Mouse (Mus musculus) spleen, adult 2 months (tissue): ENCODE measurements around the gene Cdx2. TPM values are rescaled to one million over a fixed set of nuclear protein-coding genes. Genes with fewer than 3 reads are reported as not detected.

ENCODE experiments used
- DNase-seq, 2 experiments: peaks; one replicate each; pipeline versions ENCODE4 v3.0.0 to v3.0.0-alpha.2; 2012 to 2021; ENCODE audit warnings: low spot score in 2 of 2, low read depth in 1 of 2
- H3K27ac ChIP-seq: fragments of 200-500 bp; 2 replicates; pipeline ENCODE4 v1.5.1; 2012; ENCODE audit warnings: low read length, inconsistent platforms; ENCODE audit not compliant: insufficient read depth
- H3K27me3 ChIP-seq: fragments of 200-500 bp; 2 replicates; pipeline ENCODE4 v1.6.1; 2012; ENCODE audit warnings: mild to moderate bottlenecking, moderate library complexity, low read length, inconsistent platforms; ENCODE audit not compliant: control insufficient read depth, insufficient read depth
- H3K36me3 ChIP-seq: fragments of 200-500 bp; 2 replicates; pipeline ENCODE4 v1.6.1; 2012; ENCODE audit warnings: mild to moderate bottlenecking, low read length, inconsistent platforms; ENCODE audit not compliant: control insufficient read depth, insufficient read depth
- H3K4me1 ChIP-seq: fragments of 200-500 bp; 2 replicates; pipeline ENCODE4 v1.6.1; 2011; ENCODE audit warnings: inconsistent platforms; ENCODE audit not compliant: control insufficient read depth, insufficient read depth, insufficient read length
- H3K4me3 ChIP-seq: fragments of 200-500 bp; 2 replicates; pipeline ENCODE4 v1.5.1; 2011; ENCODE audit warnings: mild to moderate bottlenecking, inconsistent platforms; ENCODE audit not compliant: insufficient read depth, insufficient read length; ENCODE audit errors: extremely low read depth
- CTCF ChIP-seq: fragments of 200-500 bp; IDR thresholded peaks from 2 replicates; pipeline ENCODE4 v1.5.1; 2011; ENCODE audit warnings: mild to moderate bottlenecking, inconsistent platforms; ENCODE audit not compliant: insufficient read depth, insufficient read length, insufficient replicate concordance; ENCODE audit errors: extremely low read depth
- POLR2A ChIP-seq: fragments of 200-500 bp; IDR thresholded peaks from 2 replicates; pipeline ENCODE4 v1.6.1; 2011; ENCODE audit warnings: low read depth, low read length, inconsistent platforms
- WGBS: fragments of 180-500 bp; shearing (Covaris S2); methylation state at CpG from one replicate; pipeline ENCODE4 v1.1.7; 2018; 5-methylcytosine and 5-hydroxymethylcytosine counted together
- polyA plus RNA-seq: library from polyadenylated mRNA; depleted of rRNA; stranded (reverse); fragments of >200 nt; gene quantifications from 2 replicates; pipeline ENCODE4 v1.2.3, GENCODE M21; 2012

Gene Cdx2
- polyA plus RNA-seq, 1 experiment = not detected

GRCm38 (mm10) chr5:147317321-147317720 lies 10.3 kb upstream of the Cdx2 start:
- TF ChIP-seq POLR2A = no peak
- no peak for TF ChIP-seq CTCF
- Histone ChIP-seq H3K27me3 (peaks cover 13% of the 10 kb centered on the region), H3K4me1 (no peaks in the 10 kb centered on the region), H3K4me3 (no peak overlapping the region), H3K36me3 (no peaks in the 10 kb centered on the region), H3K27ac (no peak overlapping the region)
- no peak for DNase-seq
- WGBS = 24% methylated on average over 7 of the region's 7 CpGs

GRCm38 (mm10) chr5:147315432-147316075 lies 8.5 kb upstream of the Cdx2 start:
- H3K4me3 ChIP-seq = no peak overlapping the region
- TF ChIP-seq CTCF (no peak), POLR2A (no peak)
- no peak overlapping the region for H3K27ac ChIP-seq
- 7% methylated on average over 25 of the region's 25 CpGs for WGBS
- no peaks in the 10 kb centered on the region for H3K4me1 ChIP-seq
- DNase-seq = no peak
- H3K27me3 ChIP-seq = peaks cover 13% of the 10 kb centered on the region
- no peaks in the 10 kb centered on the region for H3K36me3 ChIP-seq

GRCm38 (mm10) chr5:147314646-147315431 lies 7.8 kb upstream of the Cdx2 start:
- Histone ChIP-seq H3K4me3 (no peak overlapping the region), H3K36me3 (no peaks in the 10 kb centered on the region), H3K27me3 (peaks cover 15% of the 10 kb centered on the region), H3K27ac (no peak overlapping the region), H3K4me1 (no peaks in the 10 kb centered on the region)
- 4% methylated on average over 39 of the region's 39 CpGs for WGBS
- DNase-seq = no peak
- no peak for TF ChIP-seq CTCF
- TF ChIP-seq POLR2A = no peak

- H3K4me3 ChIP-seq = no peak overlapping the region
- H3K27ac ChIP-seq = no peak overlapping the region
- H3K27me3 ChIP-seq = peaks cover 19% of the 10 kb centered on the region
- 10% methylated on average over 27 of the region's 27 CpGs for WGBS
- no peak for DNase-seq
- no peak for TF ChIP-seq CTCF
- TF ChIP-seq POLR2A = no peak
- H3K4me1 ChIP-seq = no peaks in the 10 kb centered on the region
- no peaks in the 10 kb centered on the region for H3K36me3 ChIP-seq
Measured at GRCm38 (mm10) chr5:147312830-147313685, 6.0 kb upstream of the Cdx2 start.

- H3K4me1 ChIP-seq = peaks cover 2% of the 10 kb centered on the region
- H3K27me3 ChIP-seq = peaks cover 32% of the 10 kb centered on the region
- WGBS = 5% methylated on average over 2 of the region's 2 CpGs
- no peaks in the 10 kb centered on the region for H3K36me3 ChIP-seq
- TF ChIP-seq CTCF (no peak), POLR2A (no peak)
- no peak for DNase-seq
- H3K27ac ChIP-seq = no peak overlapping the region
- no peak overlapping the region for H3K4me3 ChIP-seq
Measured at GRCm38 (mm10) chr5:147309786-147310185, 2.7 kb upstream of the Cdx2 start.

- Histone ChIP-seq H3K4me1 (peaks cover 2% of the 10 kb centered on the region), H3K4me3 (no peak overlapping the region), H3K27me3 (peaks cover 35% of the 10 kb centered on the region), H3K27ac (no peak overlapping the region), H3K36me3 (no peaks in the 10 kb centered on the region)
- no peak for TF ChIP-seq POLR2A
- TF ChIP-seq CTCF = no peak
- WGBS = 26% methylated on average over 9 of the region's 9 CpGs
- DNase-seq = no peak
Measured at GRCm38 (mm10) chr5:147308451-147308850, 1.4 kb upstream of the Cdx2 start.
